ENCODE assay signal across 26 mouse cellular contexts in genomic region chr6:84344936-84345335, GRCm38 (mm10).
"Had no signal": no experiment of that assay in that cellular context is flagged by ENCODE, and none has a peak within 500 bp of the region (broad histone marks: within the 10 kb centered on the region; RNA-seq: fewer than 3 reads in every experiment).

No protein-coding gene starts in this region.

- H3K4me3 ChIP-seq: gastrocnemius, adult 2 months; heart, embryonic 12.5 days; hindbrain, embryonic 10.5 days; hindbrain, embryonic 12.5 days; intestine, embryonic 15.5 days; kidney, embryonic 15.5 days; limb, embryonic 13.5 days; limb, embryonic 15.5 days; liver, embryonic 12.5 days had no signal

- H3K27ac ChIP-seq: gastrocnemius, adult 2 months; hindbrain, embryonic 10.5 days; hindbrain, embryonic 12.5 days; hindbrain, embryonic 14.5 days; intestine, embryonic 15.5 days; kidney, embryonic 15.5 days; kidney, postnatal 0 days; limb, embryonic 13.5 days; limb, embryonic 15.5 days; liver, embryonic 12.5 days; liver, embryonic 14.5 days had no signal

- H3K27me3 ChIP-seq: hindbrain, embryonic 12.5 days; intestine, embryonic 15.5 days; limb, embryonic 13.5 days had no signal

- ATAC-seq: hindbrain, embryonic 16.5 days; inflammation-experienced regulatory T-cells, adult 6 months; intestine, embryonic 15.5 days; intestine, postnatal 0 days; liver, embryonic 12.5 days had no signal

- DNase-seq: gastrocnemius, adult 2 months; gastrocnemius, postnatal 10 days; gastrocnemius, postnatal 25 days; heart, adult 18-20 months; heart, postnatal 10 days; heart, postnatal 4 days; kidney, adult 18-20 months; kidney, adult 9 months; kidney, postnatal 14 days; kidney, postnatal 36 days; layer of hippocampus, adult 9-11 months; layer of hippocampus, postnatal 36 days had no signal

- H3K9ac ChIP-seq: heart, embryonic 12.5 days; hindbrain, embryonic 12.5 days; hindbrain, embryonic 14.5 days; intestine, embryonic 15.5 days; kidney, embryonic 15.5 days; limb, embryonic 13.5 days; limb, embryonic 15.5 days; liver, embryonic 12.5 days; liver, embryonic 14.5 days had no signal

- H3K9me3 ChIP-seq: heart, embryonic 12.5 days; hindbrain, embryonic 10.5 days; hindbrain, embryonic 12.5 days; intestine, embryonic 15.5 days; kidney, embryonic 15.5 days; limb, embryonic 13.5 days; limb, embryonic 15.5 days; liver, embryonic 12.5 days had no signal

- H3K36me3 ChIP-seq: heart, embryonic 12.5 days; hindbrain, embryonic 10.5 days; hindbrain, embryonic 12.5 days; intestine, embryonic 15.5 days; kidney, embryonic 15.5 days; limb, embryonic 13.5 days; limb, embryonic 15.5 days; liver, embryonic 12.5 days had no signal

- H3K4me1 ChIP-seq: heart, embryonic 12.5 days; hindbrain, embryonic 10.5 days; hindbrain, embryonic 12.5 days; intestine, embryonic 15.5 days; kidney, embryonic 15.5 days; liver, embryonic 12.5 days had no signal

- H3K4me2 ChIP-seq: heart, embryonic 12.5 days; hindbrain, embryonic 12.5 days; hindbrain, embryonic 14.5 days; intestine, embryonic 15.5 days; kidney, embryonic 15.5 days; limb, embryonic 13.5 days; limb, embryonic 15.5 days; liver, embryonic 12.5 days had no signal
